Mouse (Mus musculus) lung, adult 2 months (tissue): ENCODE data around the gene Fcnb.

Source experiments
- CTCF ChIP-seq: fragments of 200-500 bp; IDR thresholded peaks from 2 replicates; pipeline ENCODE4 v1.5.1; 2011; ENCODE audit warnings: mild to moderate bottlenecking, low read length, control low read depth; ENCODE audit not compliant: insufficient read depth
- POLR2A ChIP-seq: fragments of 200-500 bp; IDR thresholded peaks from 2 replicates; pipeline ENCODE4 v1.6.1; 2011; ENCODE audit warnings: low read depth, mild to moderate bottlenecking, control low read depth, low read length, borderline replicate concordance; ENCODE audit errors: extremely low read depth

DNA sequence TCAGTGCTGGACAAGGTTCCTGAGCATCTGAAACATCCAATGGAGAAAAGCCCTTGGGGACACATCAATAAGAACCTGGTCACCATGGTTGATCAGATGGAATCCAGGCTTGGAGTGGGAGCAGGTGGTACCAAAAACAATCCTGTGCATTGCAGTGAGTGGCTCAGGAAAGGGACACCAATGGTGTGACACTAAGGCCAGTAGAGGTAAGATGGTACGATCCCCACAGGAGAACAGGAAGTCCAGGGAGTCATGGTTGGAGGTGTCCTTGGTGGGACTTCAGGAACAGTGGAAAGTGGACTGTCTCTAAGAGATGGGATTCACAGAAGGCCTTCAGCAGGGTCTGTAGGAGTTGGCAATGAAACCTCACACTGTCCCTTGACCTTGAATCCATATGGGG lies 44.2 kb downstream of the Fcnb start:
- TF ChIP-seq CTCF (no peak), POLR2A (no peak)
